Mouse (Mus musculus) MEL (cell line): ENCODE measurements at regions not wholly inside any gene's neighbourhood (a gene's known extent, or its start where the extent isn't known, plus 50 kb on each side); places are given as distances from the start of the nearest gene placed in this dataset.

Experiments
- CTCF ChIP-seq, 3 experiments: IDR thresholded peaks in 2 of 3; conservative IDR thresholded peaks in 1 of 3; 2 replicates each; pipeline ENCODE4 v1.5.1; 2011 to 2012; ENCODE audit warnings: low read length in 3 of 3, low read depth in 2 of 3, mild to moderate bottlenecking in 2 of 3, improper control_type of control experiment in 1 of 3, inconsistent platforms in 1 of 3, mixed read lengths in 1 of 3, moderate library complexity in 1 of 3; ENCODE audit not compliant: control insufficient read depth in 1 of 3, insufficient read depth in 1 of 3, poor library complexity in 1 of 3, severe bottlenecking in 1 of 3
- GATA1 ChIP-seq: IDR thresholded peaks from 2 replicates; pipeline ENCODE4 v1.6.1; 2011; ENCODE audit warnings: low read depth, low read length, improper control_type of control experiment
- MEF2A ChIP-seq: IDR thresholded peaks from 2 replicates; pipeline ENCODE4 v1.6.1; 2014; ENCODE audit warnings: low read depth, mild to moderate bottlenecking, inconsistent platforms, low read length, improper control_type of control experiment; ENCODE audit not compliant: poor library complexity, insufficient replicate concordance, severe bottlenecking; ENCODE audit errors: extremely low read depth
- NELFE ChIP-seq: IDR thresholded peaks from 2 replicates; pipeline ENCODE4 v1.6.1; 2011; ENCODE audit warnings: low read depth, low read length, improper control_type of control experiment
- POLR2A ChIP-seq, 2 experiments: IDR thresholded peaks; 2 replicates each; pipeline ENCODE4 v1.6.1; 2011 to 2012; ENCODE audit warnings: low read length in 2 of 2, mild to moderate bottlenecking in 2 of 2, control low read depth in 1 of 2, improper control_type of control experiment in 1 of 2, low read depth in 1 of 2, moderate library complexity in 1 of 2; ENCODE audit not compliant: control insufficient read depth in 1 of 2, insufficient read depth in 1 of 2, poor library complexity in 1 of 2
- POLR2AphosphoS2 ChIP-seq: IDR thresholded peaks from 2 replicates; pipeline ENCODE4 v1.6.1; 2011; ENCODE audit warnings: low read length, improper control_type of control experiment
- POLR2AphosphoS5 ChIP-seq: IDR thresholded peaks from 2 replicates; pipeline ENCODE4 v1.6.1; 2012; ENCODE audit warnings: low read depth, borderline replicate concordance, mild to moderate bottlenecking, inconsistent platforms, low read length, moderate library complexity, mixed read lengths
- RAD21 ChIP-seq: IDR thresholded peaks from 2 replicates; pipeline ENCODE4 v1.6.1; 2011; ENCODE audit warnings: mild to moderate bottlenecking, low read depth, low read length, improper control_type of control experiment
- SMC3 ChIP-seq: IDR thresholded peaks from 2 replicates; pipeline ENCODE4 v1.6.1; 2011; ENCODE audit warnings: low read depth, low read length, improper control_type of control experiment
- TCF12 ChIP-seq: IDR thresholded peaks from 2 replicates; pipeline ENCODE4 v1.6.1; 2014; ENCODE audit warnings: low read depth, mild to moderate bottlenecking, inconsistent platforms, low read length, improper control_type of control experiment, moderate library complexity
- USF1 ChIP-seq: IDR thresholded peaks from 2 replicates; pipeline ENCODE4 v1.6.1; 2014; ENCODE audit warnings: low read depth, mild to moderate bottlenecking, inconsistent platforms, low read length, improper control_type of control experiment, moderate library complexity
- USF2 ChIP-seq, 2 experiments: IDR thresholded peaks; 2 replicates each; pipeline ENCODE4 v1.6.1; 2011 to 2012; ENCODE audit warnings: improper control_type of control experiment in 2 of 2, low read length in 2 of 2, borderline replicate concordance in 1 of 2, inconsistent platforms in 1 of 2, low read depth in 1 of 2, mild to moderate bottlenecking in 1 of 2; ENCODE audit not compliant: insufficient read depth in 1 of 2
- ZKSCAN1 ChIP-seq: IDR thresholded peaks from 2 replicates; pipeline ENCODE4 v1.6.1; 2012; ENCODE audit warnings: low read depth, mild to moderate bottlenecking, inconsistent platforms, low read length, improper control_type of control experiment, moderate library complexity

DNA sequence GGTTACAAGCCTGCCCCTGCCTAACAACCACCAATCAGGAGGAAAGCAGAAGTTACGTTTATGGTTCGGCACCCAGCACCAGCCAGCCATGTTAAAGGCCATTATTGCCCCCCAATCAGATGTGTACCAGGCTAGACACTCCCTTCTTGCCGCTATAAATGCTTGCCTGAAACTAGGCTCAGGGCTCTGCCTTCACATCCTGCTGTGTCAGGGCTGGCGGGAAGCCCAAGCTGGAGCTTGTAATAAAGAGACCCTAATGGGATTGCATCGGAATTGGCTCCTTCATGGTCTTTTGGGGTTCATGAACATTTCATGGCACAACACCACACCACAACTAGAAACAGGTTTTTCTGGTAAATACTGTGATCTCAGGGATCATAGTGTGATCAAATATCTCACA, 69.1 kb upstream of the Slc22a12 start:
- TF ChIP-seq POLR2AphosphoS2 (no peak), MEF2A (no peak), RAD21 (no peak), SMC3 (no peak), TCF12 (no peak), CTCF (IDR thresholded peaks at IDR 0.05 in 2 of 3, conservative IDR thresholded peaks at IDR 0.05 in 1 of 3; ENCODE audit: control insufficient read depth in 1 of 3, insufficient read depth in 1 of 3, low read depth in 2 of 3, low read length in 3 of 3, poor library complexity in 1 of 3, severe bottlenecking in 1 of 3) (no peak), POLR2AphosphoS5 (no peak), NELFE (no peak), ZKSCAN1 (no peak), USF1 (no peak), GATA1 (no peak), USF2 (IDR thresholded peaks at IDR 0.05; ENCODE audit: borderline replicate concordance in 1 of 2, insufficient read depth in 1 of 2, low read depth in 1 of 2, low read length in 2 of 2) (no peak), POLR2A (IDR thresholded peaks at IDR 0.05; ENCODE audit: control insufficient read depth in 1 of 2, insufficient read depth in 1 of 2, low read depth in 1 of 2, low read length in 2 of 2, poor library complexity in 1 of 2) (no peak)
